Mouse (Mus musculus) limb, embryonic 10.5 days (tissue): ENCODE results near the gene Chic1. TPM values are rescaled to one million over a fixed set of nuclear protein-coding genes. Genes with fewer than 3 reads are reported as not detected.

ENCODE experiments used
- DNase-seq: peaks from one replicate; pipeline ENCODE4 v3.0.0-alpha.2; 2017; ENCODE audit warnings: low spot score
- H3K27ac ChIP-seq: fragments of 300-500 bp; sonication (generic); 2 replicates; pipeline ENCODE4 v1.5.1; 2016; ENCODE audit warnings: mild to moderate bottlenecking
- H3K27me3 ChIP-seq: fragments of 300-500 bp; sonication (generic); 2 replicates; pipeline ENCODE4 v1.6.1; 2016; ENCODE audit warnings: low read depth, mild to moderate bottlenecking; ENCODE audit not compliant: poor library complexity, severe bottlenecking
- H3K36me3 ChIP-seq: fragments of 300-500 bp; sonication (generic); 2 replicates; pipeline ENCODE4 v1.6.1; 2016; ENCODE audit warnings: mild to moderate bottlenecking, moderate library complexity
- H3K4me1 ChIP-seq: fragments of 300-500 bp; sonication (generic); 2 replicates; pipeline ENCODE4 v1.6.1; 2016
- H3K4me3 ChIP-seq: fragments of 300-500 bp; sonication (generic); 2 replicates; pipeline ENCODE4 v1.5.1; 2016; ENCODE audit warnings: mild to moderate bottlenecking, moderate library complexity
- H3K9me3 ChIP-seq: fragments of 300-500 bp; sonication (generic); replicated peaks from 2 replicates; pipeline ENCODE4 v1.6.1; 2016; ENCODE audit warnings: mild to moderate bottlenecking
- WGBS: fragments of 180-500 bp; shearing (Covaris S2); methylation state at CpG from one replicate; pipeline ENCODE4 v1.1.7; 2016; 5-methylcytosine and 5-hydroxymethylcytosine counted together
- polyA plus RNA-seq: library from polyadenylated mRNA; unstranded; fragments of >200 nt; fragmentation: Nextera tagmentation; extraction: Ambion mirVana; gene quantifications from 2 replicates; pipeline ENCODE4 v1.2.1, GENCODE M21; 2016

The Chic1 gene
- polyA plus RNA-seq, 1 experiment from 2014 or later: 3.0 TPM

DNA sequence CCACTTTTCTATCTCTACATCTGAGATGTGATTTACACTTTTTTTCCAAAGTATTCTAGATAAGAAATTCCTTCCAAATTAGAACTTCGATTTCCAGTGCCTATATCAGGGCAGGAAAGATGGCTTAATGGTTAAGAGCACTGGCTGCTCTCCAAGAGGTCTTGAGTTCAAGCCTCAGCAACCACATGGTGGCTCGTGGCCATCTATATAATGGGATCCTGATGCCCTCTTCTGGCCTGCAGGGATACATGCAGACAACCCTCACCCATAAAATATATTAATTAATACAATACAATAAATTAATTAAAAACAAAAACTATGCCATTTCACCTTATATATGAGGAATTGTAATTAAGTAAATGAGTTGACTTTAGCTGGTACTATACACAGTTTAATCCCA is 14.9 kb downstream of the Chic1 start:
- 78% methylated on average over 2 of the region's 2 CpGs for WGBS
- Histone ChIP-seq H3K36me3 (0 out of 2 replicates have a peak, but pooled peaks cover 4% of the 10 kb centered on the region), H3K9me3 (no peaks in the 10 kb centered on the region), H3K27me3 (peaks cover 84% of the 10 kb centered on the region), H3K4me3 (no peak overlapping the region), H3K27ac (no peak overlapping the region), H3K4me1 (no peaks in the 10 kb centered on the region)
- no peak for DNase-seq

DNA sequence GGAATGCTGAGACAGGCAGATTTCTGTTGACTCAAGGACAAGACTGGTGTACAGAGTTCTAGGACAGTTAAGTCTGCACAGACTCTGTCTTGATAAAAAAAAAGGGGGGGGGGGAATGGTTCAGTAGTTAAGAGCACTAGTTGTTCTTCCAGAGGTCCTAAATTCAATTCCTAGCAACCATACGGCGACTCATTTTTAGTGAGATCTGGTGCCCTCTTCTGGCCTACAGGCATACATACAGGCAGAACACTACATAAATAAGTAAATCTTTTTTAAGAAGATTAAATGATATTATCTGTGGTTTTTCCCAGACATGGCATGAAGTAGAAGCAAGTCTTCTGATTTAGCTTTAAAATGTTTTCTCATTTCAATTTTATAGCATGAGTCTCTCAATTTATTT is 15.4 kb downstream of the Chic1 start:
- Histone ChIP-seq H3K27me3 (peaks cover 86% of the 10 kb centered on the region), H3K27ac (no peak overlapping the region), H3K36me3 (0 out of 2 replicates have a peak, but pooled peaks cover 4% of the 10 kb centered on the region), H3K4me3 (no peak overlapping the region), H3K9me3 (no peaks in the 10 kb centered on the region), H3K4me1 (no peaks in the 10 kb centered on the region)
- WGBS: 42% methylated on average over 2 of the region's 2 CpGs
- DNase-seq: no peak

DNA sequence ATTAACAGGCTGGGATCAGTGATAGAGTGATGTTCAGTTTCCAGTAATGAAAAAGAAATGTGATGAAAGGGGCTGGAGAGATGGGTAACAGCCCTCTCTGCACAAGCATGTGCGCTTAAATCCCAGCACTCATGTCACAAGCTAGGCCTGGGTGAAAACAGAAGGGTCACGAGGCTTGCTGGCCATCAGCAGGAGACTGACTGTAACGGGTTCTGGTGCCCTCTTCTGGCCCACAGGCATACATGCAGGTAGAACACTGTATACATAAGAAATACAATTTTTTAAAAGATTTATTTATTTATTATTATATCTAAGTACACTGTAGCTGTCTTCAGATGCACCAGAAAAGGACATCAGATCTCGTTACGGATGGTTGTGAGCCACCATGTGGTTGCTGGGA is 18.0 kb downstream of the Chic1 start:
- DNase-seq: no peak
- Histone ChIP-seq H3K4me3 (no peak overlapping the region), H3K27me3 (peaks cover 84% of the 10 kb centered on the region), H3K27ac (no peak overlapping the region), H3K9me3 (no peaks in the 10 kb centered on the region), H3K36me3 (0 out of 2 replicates have a peak, but pooled peaks cover 4% of the 10 kb centered on the region), H3K4me1 (no peaks in the 10 kb centered on the region)
- WGBS: 70% methylated on average over 5 of the region's 5 CpGs

DNA sequence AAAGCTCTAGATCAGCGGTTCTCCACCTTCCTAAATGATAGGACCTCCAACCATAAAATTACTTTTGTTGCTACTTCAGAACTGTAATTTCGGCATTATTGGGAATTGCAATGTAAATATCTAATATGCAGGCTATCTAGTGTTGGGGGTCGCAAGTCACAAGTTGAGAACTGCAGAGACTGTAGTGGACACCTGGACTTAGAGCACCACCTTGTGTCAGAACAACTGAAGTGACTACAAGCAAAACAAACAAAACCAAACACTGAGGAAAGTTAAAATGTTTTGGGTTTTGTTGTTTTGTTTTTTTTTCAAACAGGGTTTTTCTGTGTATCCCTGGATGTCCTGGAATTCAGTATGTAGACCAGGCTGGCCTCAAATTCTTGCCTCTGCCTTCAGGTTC is 28.3 kb downstream of the Chic1 start:
- DNase-seq: no peak
- no peaks in the 10 kb centered on the region for H3K36me3 ChIP-seq
- H3K9me3 ChIP-seq: no peaks in the 10 kb centered on the region
- no peaks in the 10 kb centered on the region for H3K4me1 ChIP-seq
- H3K4me3 ChIP-seq: no peak overlapping the region
- 87% methylated on average over 3 of the region's 3 CpGs for WGBS
- no peak overlapping the region for H3K27ac ChIP-seq
- peaks cover 96% of the 10 kb centered on the region for H3K27me3 ChIP-seq

DNA sequence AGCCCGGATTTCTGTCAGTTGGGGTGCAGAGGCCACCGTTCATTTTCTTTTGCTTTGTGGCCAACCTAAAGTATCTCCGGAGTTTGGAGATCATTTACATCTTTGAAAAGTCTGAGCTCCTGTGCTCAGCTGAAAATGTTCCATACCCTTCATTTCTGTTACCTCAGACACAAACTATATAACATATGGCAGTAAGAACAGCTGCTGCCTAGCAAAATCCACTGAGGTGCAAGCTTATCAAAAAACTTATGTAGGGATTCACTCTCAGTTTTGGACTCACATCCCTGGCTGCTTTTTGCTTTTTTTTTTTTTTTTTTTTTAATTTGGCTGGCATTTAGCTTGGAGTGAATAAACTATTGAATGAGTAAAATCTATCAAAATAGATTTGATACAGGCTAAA is 31.9 kb downstream of the Chic1 start:
- Histone ChIP-seq H3K9me3 (no peaks in the 10 kb centered on the region), H3K4me1 (no peaks in the 10 kb centered on the region), H3K27me3 (peaks cover 89% of the 10 kb centered on the region), H3K4me3 (no peak overlapping the region), H3K36me3 (no peaks in the 10 kb centered on the region), H3K27ac (no peak overlapping the region)
- 83% methylated on average over 3 of the region's 3 CpGs for WGBS
- DNase-seq: no peak

DNA sequence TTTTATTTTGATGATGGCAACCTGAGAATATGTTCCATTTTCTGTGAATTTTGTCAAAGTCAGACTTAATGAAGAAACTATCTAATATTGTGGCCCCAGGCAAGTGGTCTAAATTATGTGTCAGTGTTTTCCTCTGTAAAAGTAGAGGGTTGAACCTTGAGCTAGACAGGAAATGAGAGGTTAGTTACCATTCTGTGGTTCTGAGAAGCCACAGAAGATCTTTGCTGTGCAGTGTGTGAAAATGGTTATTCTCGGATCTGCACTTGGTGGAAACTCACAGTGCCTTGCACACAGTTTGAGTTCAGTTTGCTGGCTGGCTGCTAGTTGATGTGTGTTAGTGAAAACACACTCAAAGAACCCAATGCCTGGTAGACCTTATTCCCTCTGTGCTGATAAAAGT is 37.6 kb downstream of the Chic1 start:
- 100% methylated on average over 1 of the region's 1 CpGs for WGBS
- no peaks in the 10 kb centered on the region for H3K9me3 ChIP-seq
- H3K36me3 ChIP-seq: peaks cover 5% of the 10 kb centered on the region
- H3K4me1 ChIP-seq: no peaks in the 10 kb centered on the region
- no peak overlapping the region for H3K27ac ChIP-seq
- H3K4me3 ChIP-seq: no peak overlapping the region
- H3K27me3 ChIP-seq: peaks cover 93% of the 10 kb centered on the region
- DNase-seq: no peak

DNA sequence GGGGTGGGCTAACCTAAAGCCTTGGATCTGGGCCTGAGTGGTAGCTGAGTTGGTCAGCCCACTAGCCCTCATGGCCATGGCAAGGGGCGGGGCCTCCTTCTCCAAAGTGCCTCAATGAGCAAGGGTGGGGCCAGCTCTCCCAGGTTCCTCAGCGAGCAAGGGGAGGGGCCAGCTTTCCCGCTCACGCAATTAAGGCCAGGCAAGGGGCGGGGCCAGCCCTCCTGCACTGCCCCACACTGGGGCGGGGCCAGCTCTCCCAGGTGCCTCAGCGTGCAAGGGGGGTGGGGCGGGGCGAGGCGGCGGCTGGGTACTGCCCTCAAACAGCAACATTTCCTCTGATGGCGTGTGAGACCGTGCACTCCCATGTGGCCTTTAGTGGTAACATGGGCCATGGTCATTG is 48.7 kb downstream of the Chic1 start:
- H3K4me3 ChIP-seq: no peak overlapping the region
- DNase-seq: no peak
- H3K9me3 ChIP-seq: no peaks in the 10 kb centered on the region
- H3K27ac ChIP-seq: no peak overlapping the region
- H3K36me3 ChIP-seq: no peaks in the 10 kb centered on the region
- 41% methylated on average over 10 of the region's 13 CpGs for WGBS
- no peaks in the 10 kb centered on the region for H3K4me1 ChIP-seq
- H3K27me3 ChIP-seq: peaks cover 67% of the 10 kb centered on the region

DNA sequence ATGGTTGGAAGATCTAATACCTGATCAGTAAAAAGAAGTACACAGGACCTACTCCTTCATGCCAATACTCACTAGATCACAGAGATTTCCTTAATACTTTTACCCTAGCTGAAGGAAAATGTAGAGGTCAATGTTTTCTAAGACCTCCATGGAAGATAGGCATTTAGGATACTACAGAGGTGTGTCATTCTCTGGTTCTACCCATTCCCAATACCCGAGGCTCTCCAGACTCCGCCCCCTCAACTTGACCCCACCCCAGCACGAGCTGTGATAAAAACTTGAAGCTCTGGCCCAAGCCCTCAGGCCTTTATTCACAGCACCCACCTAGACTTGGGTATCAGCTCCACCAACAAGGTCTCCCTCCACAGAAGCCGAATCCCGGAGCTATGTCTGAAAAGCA is 57.9 kb downstream of the Chic1 start, which contains the start of gene Tsx:
Gene Tsx, plus strand, starts transcription at position 301 of the 400 bp plus-strand sequence.
- Histone ChIP-seq H3K4me3 (no peak within 1 kb of the TSS), H3K27me3 (peaks cover 88% of the 10 kb centered on the region), H3K4me1 (no peaks in the 10 kb centered on the region), H3K9me3 (no peaks in the 10 kb centered on the region), H3K27ac (no peak within 1 kb of the TSS), H3K36me3 (no peaks in the 10 kb centered on the region)
- DNase-seq: no peak
- WGBS: 83% methylated on average over 5 of the region's 5 CpGs

DNA sequence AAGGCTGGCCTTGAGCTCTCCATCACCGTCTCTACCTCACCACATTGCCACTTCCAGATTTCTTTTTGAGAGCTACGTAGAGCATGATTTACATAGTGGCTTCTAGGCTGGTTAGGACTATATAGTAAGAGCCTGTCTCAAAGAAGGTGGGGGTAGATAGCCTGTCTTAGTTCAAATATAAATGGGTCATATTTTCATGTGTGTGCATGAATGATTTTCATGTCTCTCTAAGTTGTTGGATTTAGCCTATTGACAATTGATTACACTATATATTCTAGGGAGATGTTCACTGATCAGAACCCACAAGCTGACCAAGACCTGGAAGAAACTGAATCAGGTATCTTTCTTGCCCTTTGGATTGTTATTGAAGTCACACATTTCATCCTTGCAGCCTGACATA is 65.4 kb downstream of the Chic1 start, which contains the start of gene Gm26992:
Gene Gm26992, plus strand, starts transcription at position 301 of the 400 bp plus-strand sequence.
- Histone ChIP-seq H3K27ac (no peak within 1 kb of the TSS), H3K36me3 (no peaks in the 10 kb centered on the region), H3K9me3 (no peaks in the 10 kb centered on the region), H3K4me3 (no peak within 1 kb of the TSS), H3K4me1 (no peaks in the 10 kb centered on the region), H3K27me3 (peaks cover 81% of the 10 kb centered on the region)
- DNase-seq: no peak
- WGBS: 88% methylated on average over 2 of the region's 2 CpGs

DNA sequence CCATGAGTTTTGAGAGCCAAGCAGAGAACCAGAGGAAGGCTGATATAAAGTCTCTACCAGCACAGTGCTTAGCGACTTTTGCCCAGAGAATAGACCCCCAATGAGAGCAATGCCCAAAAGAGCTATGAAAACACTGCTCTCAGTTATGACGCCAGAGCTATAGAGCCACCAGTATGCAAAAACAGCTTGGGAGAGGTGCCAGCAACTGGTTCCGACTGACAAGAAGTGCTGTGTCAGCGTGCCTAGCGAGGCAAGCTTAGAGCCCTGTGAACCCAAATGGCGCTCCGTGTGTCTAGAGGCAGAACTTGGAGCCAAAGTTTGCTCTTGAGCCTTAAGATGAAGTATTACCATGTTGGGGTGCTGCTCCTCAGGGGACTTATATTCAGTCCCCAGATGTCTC is 71.4 kb downstream of the Chic1 start:
- no peaks in the 10 kb centered on the region for H3K4me1 ChIP-seq
- no peak overlapping the region for H3K27ac ChIP-seq
- no peaks in the 10 kb centered on the region for H3K36me3 ChIP-seq
- WGBS: 80% methylated on average over 7 of the region's 7 CpGs
- H3K9me3 ChIP-seq: no peaks in the 10 kb centered on the region
- DNase-seq: no peak
- peaks cover 79% of the 10 kb centered on the region for H3K27me3 ChIP-seq
- no peak overlapping the region for H3K4me3 ChIP-seq

DNA sequence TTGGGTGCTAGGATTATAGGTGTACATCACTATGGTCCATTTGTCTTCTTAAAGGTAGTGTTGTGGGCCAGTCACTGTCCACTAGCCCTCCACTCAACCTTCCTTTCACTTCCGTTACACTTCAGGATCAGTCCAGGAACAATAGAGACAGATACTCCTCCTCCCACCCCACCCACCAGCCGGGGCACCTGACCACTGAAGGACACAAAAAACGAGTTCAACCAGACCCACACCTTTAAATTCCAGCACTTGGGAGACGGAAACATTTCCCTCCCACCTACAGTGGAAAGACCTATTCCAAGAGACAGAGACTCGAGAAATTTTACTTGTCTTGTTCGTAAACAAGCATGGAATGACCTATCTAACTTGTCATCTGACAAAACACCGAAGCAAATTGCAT is 76.0 kb downstream of the Chic1 start:
- WGBS: 78% methylated on average over 7 of the region's 7 CpGs
- Histone ChIP-seq H3K27ac (no peak overlapping the region), H3K27me3 (peaks cover 86% of the 10 kb centered on the region), H3K9me3 (no peaks in the 10 kb centered on the region), H3K4me1 (no peaks in the 10 kb centered on the region), H3K36me3 (no peaks in the 10 kb centered on the region), H3K4me3 (no peak overlapping the region)
- DNase-seq: no peak

DNA sequence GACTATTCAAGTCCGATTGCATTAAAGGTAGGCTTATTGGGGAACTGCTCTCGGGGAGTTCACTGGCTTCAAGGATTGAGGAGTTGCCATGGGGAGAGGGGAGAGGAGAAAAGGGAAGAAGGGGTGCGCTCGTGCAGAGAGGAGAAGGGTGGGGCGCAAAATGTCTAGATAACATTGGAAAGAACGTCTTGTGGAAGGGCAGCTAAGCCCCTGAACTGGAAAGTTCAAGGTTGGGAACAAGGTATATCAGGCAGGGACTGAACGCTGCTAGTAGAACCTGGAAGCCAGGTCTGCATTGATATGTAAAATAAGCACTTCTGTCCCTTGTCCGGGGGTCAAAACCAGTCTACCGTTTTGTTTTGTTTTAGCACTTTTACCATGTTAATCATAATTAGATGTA is 81.7 kb downstream of the Chic1 start:
- Histone ChIP-seq H3K27ac (no peak overlapping the region), H3K4me3 (no peak overlapping the region), H3K9me3 (no peaks in the 10 kb centered on the region), H3K4me1 (no peaks in the 10 kb centered on the region), H3K36me3 (no peaks in the 10 kb centered on the region), H3K27me3 (peaks cover 74% of the 10 kb centered on the region)
- DNase-seq: no peak
- WGBS: 15% methylated on average over 9 of the region's 9 CpGs

DNA sequence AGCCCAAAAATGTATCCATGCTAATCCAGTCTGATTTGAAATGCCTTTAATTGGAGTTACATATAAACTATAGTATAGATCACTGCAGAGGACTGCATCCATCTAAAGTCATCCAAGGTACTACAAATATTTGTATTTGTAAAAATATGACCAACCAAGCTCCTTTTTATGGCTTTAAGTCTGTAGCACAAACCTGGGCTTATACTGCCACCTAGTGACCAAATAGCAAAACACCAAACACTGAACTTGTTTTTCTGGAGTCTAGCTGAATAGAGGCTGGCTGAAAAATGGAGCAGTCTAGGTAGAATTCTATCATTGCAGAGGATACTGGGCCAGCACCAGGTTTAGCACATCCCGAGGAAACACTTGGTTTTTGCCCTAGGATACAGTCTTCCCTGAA is 84.5 kb downstream of the Chic1 start:
- Histone ChIP-seq H3K27ac (no peak overlapping the region), H3K4me1 (no peaks in the 10 kb centered on the region), H3K9me3 (no peaks in the 10 kb centered on the region), H3K36me3 (no peaks in the 10 kb centered on the region), H3K4me3 (no peak overlapping the region), H3K27me3 (peaks cover 73% of the 10 kb centered on the region)
- no peak for DNase-seq
- 3% methylated on average over 1 of the region's 1 CpGs for WGBS

DNA sequence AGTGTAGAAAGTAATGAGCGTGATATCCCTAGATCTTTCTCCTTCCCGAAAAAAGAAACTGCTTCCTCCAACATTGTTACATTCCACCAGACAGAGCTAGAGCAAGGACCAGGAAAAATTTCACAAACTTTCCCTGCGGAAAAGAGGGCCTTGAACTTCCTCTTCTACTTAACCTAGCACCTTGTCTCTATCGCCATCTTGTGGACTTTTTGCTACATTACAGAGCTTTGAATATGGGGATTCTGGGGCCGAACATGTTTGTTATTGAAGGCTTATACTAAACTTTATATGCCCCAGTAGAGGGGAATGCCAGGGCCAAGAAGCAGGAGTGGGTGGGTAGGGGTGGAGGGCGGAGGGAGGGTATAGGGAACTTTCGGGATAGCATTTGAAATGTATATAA is 87.5 kb downstream of the Chic1 start:
- no peaks in the 10 kb centered on the region for H3K36me3 ChIP-seq
- no peak overlapping the region for H3K27ac ChIP-seq
- WGBS: 41% methylated on average over 7 of the region's 7 CpGs
- H3K9me3 ChIP-seq: no peaks in the 10 kb centered on the region
- no peak for DNase-seq
- H3K27me3 ChIP-seq: peaks cover 72% of the 10 kb centered on the region
- 0 out of 2 replicates have a peak, but pooled peaks cover 5% of the 10 kb centered on the region for H3K4me1 ChIP-seq
- H3K4me3 ChIP-seq: no peak overlapping the region
